Mouse (Mus musculus): ENCODE results near the gene Maged2. TPM values are rescaled to one million over a fixed set of nuclear protein-coding genes. Genes with fewer than 3 reads are reported as not detected.
"Not testable (repeated sequence)": the region's sequence is repeated elsewhere in the genome, so short reads cannot be mapped to it uniquely, and the experiment has no call there.

Gene Maged2
- 8.3 and 8.4 TPM in 2 replicates for total RNA-seq (2014; rRNA removed)
- 4.0 and 4.8 TPM in 2 replicates for polyA plus RNA-seq (2012; rRNA removed)

DNA sequence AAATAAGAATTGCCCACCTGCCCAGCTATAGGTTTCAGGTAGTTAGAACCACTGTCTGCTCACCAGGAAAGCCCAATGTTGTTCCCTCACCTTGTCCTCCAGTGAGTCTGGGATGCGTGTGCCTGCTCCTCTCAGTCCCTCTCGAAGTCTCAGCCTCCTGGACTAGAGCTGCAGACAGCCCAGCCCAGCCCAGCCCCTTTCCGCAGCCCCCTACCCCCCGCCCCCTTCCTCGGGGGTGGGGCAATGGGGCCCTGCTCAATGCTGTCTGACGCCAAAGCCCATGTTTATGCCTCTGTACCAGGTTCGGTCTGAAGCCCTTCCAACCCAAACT is at the start of gene Maged2:
TSS of gene Maged2 (minus strand) at position 207 of the 331 bp plus-strand sequence.
- no peak for DNase-seq (ENCODE audit: extremely low read depth, low read depth, low spot score)
- no peaks in the 10 kb centered on the region for H3K79me2 ChIP-seq (ENCODE audit: control insufficient read depth, insufficient read depth, low read length)
- 25% methylated on average over 7 of the region's 7 CpGs for WGBS
- no peaks in the 10 kb centered on the region for H3K36me3 ChIP-seq (ENCODE audit: control insufficient read depth, insufficient read depth, low read length)
- H3K9ac ChIP-seq (ENCODE audit: low read depth, low read length) = peak within 1 kb of the TSS; percentile 54
- TF ChIP-seq CTCF (IDR thresholded peaks at IDR 0.05; ENCODE audit: low read depth, low read length) (no peak), POLR2A (IDR thresholded peaks at IDR 0.05; ENCODE audit: extremely low read depth, insufficient read depth, low read length) (no peak)
- H3K27me3 ChIP-seq (ENCODE audit: control insufficient read depth, insufficient read depth, low read length) = no peaks in the 10 kb centered on the region
- no peak within 1 kb of the TSS for H3K27ac ChIP-seq (replicated peaks; ENCODE audit: insufficient read depth, low read depth, low read length)
- H3K4me3 ChIP-seq (ENCODE audit: insufficient read depth, low read depth, low read length) = peak within 1 kb of the TSS; percentile 66
- H3K4me1 ChIP-seq (ENCODE audit: control insufficient read depth, insufficient read depth, low read length) = peaks cover 2% of the 10 kb centered on the region; the same call in 1 of the 2 replicates

DNA sequence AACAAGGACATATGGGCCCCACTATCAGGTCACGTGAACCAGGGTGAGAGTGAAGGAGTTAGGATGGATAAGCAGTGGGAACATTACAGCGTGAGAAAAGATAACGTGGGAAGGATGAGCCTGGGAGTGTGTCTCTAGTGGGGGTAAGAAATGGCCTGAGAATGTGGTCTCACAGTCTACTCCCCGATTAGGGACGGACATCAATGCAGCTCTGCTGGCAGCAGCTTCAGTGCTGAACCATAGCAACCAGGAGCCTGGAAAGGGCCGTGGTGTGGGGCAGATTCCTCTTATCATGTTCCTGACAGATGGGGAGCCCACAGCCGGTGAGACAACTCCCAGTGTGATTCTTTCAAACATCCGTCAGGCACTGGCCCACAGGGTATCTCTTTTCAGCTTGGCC is 34.1 kb upstream of the Maged2 start:
- no peaks in the 10 kb centered on the region for H3K27me3 ChIP-seq (ENCODE audit: control insufficient read depth, insufficient read depth, low read length)
- no peak overlapping the region for H3K9ac ChIP-seq (ENCODE audit: low read depth, low read length)
- H3K36me3 ChIP-seq (ENCODE audit: control insufficient read depth, insufficient read depth, low read length) = no peaks in the 10 kb centered on the region
- H3K79me2 ChIP-seq (ENCODE audit: control insufficient read depth, insufficient read depth, low read length) = no peaks in the 10 kb centered on the region
- H3K4me1 ChIP-seq (ENCODE audit: control insufficient read depth, insufficient read depth, low read length) = no peaks in the 10 kb centered on the region
- H3K4me3 ChIP-seq (ENCODE audit: insufficient read depth, low read depth, low read length) = no peak overlapping the region
- TF ChIP-seq CTCF (IDR thresholded peaks at IDR 0.05; ENCODE audit: low read depth, low read length) (no peak), POLR2A (IDR thresholded peaks at IDR 0.05; ENCODE audit: extremely low read depth, insufficient read depth, low read length) (no peak)
- no peak overlapping the region for H3K27ac ChIP-seq (replicated peaks; ENCODE audit: insufficient read depth, low read depth, low read length)
- 72% methylated on average over 8 of the region's 8 CpGs for WGBS
- DNase-seq (ENCODE audit: extremely low read depth, low read depth, low spot score) = no peak

DNA sequence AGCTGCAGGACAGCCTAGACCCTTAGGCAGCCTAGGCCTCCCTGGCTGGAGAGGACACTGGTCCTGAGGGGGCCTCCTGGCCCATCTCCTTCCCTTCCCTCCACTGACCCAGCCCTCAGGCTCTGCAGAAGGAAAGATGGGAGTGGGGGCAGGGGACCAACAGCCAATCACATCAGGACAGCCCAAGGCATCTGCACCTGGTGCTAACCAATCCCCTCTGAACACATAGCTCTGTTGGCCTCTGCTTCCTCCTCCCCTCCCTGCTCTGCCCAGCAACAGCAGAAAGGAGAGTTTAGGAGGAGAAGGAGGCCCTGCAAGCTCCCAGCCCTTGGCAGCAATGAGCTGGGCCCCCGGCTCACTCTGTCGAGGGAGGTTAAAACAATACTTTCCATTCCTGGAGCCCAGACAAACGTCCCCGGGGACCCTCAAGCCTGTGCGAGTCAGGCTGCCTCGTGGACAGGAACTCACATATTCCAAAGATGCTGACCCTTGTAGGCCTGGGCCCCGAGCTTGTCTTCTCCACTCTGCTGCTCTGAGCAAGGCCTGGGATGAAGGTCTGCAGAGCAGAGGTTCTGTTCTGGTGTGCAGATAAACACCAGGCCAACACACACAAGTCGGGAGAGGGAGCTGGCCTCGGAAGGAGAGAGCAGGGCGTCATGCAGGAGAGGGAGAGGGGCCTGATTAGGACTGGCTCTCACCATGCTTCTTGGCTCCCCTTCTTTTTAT is 31.5 kb upstream of the Maged2 start:
- not testable (repeated sequence) for H3K9ac ChIP-seq (ENCODE audit: low read depth, low read length); H3K27me3 ChIP-seq (ENCODE audit: control insufficient read depth, insufficient read depth, low read length); H3K4me3 ChIP-seq (ENCODE audit: insufficient read depth, low read depth, low read length); H3K79me2 ChIP-seq (ENCODE audit: control insufficient read depth, insufficient read depth, low read length); H3K4me1 ChIP-seq (ENCODE audit: control insufficient read depth, insufficient read depth, low read length); H3K36me3 ChIP-seq (ENCODE audit: control insufficient read depth, insufficient read depth, low read length); H3K27ac ChIP-seq (replicated peaks; ENCODE audit: insufficient read depth, low read depth, low read length); DNase-seq (ENCODE audit: extremely low read depth, low read depth, low spot score)
- 66% methylated on average over 3 of the region's 10 CpGs for WGBS

GRCm38 (mm10) chrX:150843257-150843656 is 29.1 kb upstream of the Maged2 start:
- H3K27ac ChIP-seq (replicated peaks; ENCODE audit: insufficient read depth, low read depth, low read length); DNase-seq (ENCODE audit: extremely low read depth, low read depth, low spot score); H3K79me2 ChIP-seq (ENCODE audit: control insufficient read depth, insufficient read depth, low read length); H3K36me3 ChIP-seq (ENCODE audit: control insufficient read depth, insufficient read depth, low read length); H3K4me1 ChIP-seq (ENCODE audit: control insufficient read depth, insufficient read depth, low read length); H3K27me3 ChIP-seq (ENCODE audit: control insufficient read depth, insufficient read depth, low read length); H3K9ac ChIP-seq (ENCODE audit: low read depth, low read length); H3K4me3 ChIP-seq (ENCODE audit: insufficient read depth, low read depth, low read length): not testable (repeated sequence)
- 84% methylated on average over 2 of the region's 4 CpGs for WGBS

DNA sequence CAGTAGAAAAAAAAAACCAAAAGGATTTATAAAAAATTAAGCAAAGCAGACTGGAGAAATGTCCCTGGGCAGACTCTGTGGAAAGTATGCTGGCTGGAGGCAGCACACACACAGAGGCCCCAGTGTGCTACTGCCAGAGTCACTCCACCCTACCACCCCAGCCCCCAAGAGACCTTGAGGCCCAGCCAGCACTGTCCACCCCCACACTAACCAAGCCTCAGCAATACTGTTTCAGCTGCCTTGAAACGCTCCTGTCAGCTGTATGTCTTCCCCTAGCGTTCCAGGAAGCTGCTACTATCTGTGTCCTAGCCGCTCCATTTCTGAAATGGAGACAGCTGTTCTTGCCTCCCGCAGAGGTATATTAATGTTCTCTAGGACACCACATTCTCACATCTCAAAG is 16.2 kb upstream of the Maged2 start:
- Histone ChIP-seq H3K9ac (ENCODE audit: low read depth, low read length) (no peak overlapping the region), H3K27me3 (ENCODE audit: control insufficient read depth, insufficient read depth, low read length) (no peaks in the 10 kb centered on the region), H3K4me3 (ENCODE audit: insufficient read depth, low read depth, low read length) (no peak overlapping the region), H3K36me3 (ENCODE audit: control insufficient read depth, insufficient read depth, low read length) (no peaks in the 10 kb centered on the region), H3K27ac (replicated peaks; ENCODE audit: insufficient read depth, low read depth, low read length) (no peak overlapping the region), H3K79me2 (ENCODE audit: control insufficient read depth, insufficient read depth, low read length) (no peaks in the 10 kb centered on the region), H3K4me1 (ENCODE audit: control insufficient read depth, insufficient read depth, low read length) (no peaks in the 10 kb centered on the region)
- TF ChIP-seq POLR2A (IDR thresholded peaks at IDR 0.05; ENCODE audit: extremely low read depth, insufficient read depth, low read length) = no peak
- TF ChIP-seq CTCF (IDR thresholded peaks at IDR 0.05; ENCODE audit: low read depth, low read length) = no peak
- 61% methylated on average over 4 of the region's 4 CpGs for WGBS
- DNase-seq (ENCODE audit: extremely low read depth, low read depth, low spot score) = no peak

DNA sequence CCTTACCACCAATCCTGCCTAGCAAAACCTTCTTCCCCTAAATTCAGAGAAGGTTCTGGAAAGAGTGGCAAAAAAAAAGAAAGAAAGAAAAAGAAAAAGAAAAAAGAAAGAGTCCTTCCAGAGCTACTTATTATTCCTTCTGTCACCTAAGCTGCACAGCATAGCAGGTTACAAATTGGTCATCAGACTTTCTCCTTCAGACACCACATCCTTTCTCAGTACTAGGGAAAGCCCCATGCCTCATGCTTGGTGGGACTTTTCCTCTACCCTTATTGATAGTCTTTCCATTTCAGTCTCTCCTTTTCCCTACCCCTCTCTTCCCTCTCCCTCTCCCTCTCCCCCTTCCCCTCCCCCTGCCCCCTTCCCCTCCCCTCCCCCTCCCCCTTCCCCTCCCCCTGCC is 3.1 kb upstream of the Maged2 start:
- H3K36me3 ChIP-seq (ENCODE audit: control insufficient read depth, insufficient read depth, low read length) = no peaks in the 10 kb centered on the region
- no peaks in the 10 kb centered on the region for H3K79me2 ChIP-seq (ENCODE audit: control insufficient read depth, insufficient read depth, low read length)
- H3K4me1 ChIP-seq (ENCODE audit: control insufficient read depth, insufficient read depth, low read length) = no peaks in the 10 kb centered on the region; the same call in 1 of the 2 replicates
- no peaks in the 10 kb centered on the region for H3K27me3 ChIP-seq (ENCODE audit: control insufficient read depth, insufficient read depth, low read length)
- H3K9ac ChIP-seq (ENCODE audit: low read depth, low read length) = no peak overlapping the region
- no peak overlapping the region for H3K27ac ChIP-seq (replicated peaks; ENCODE audit: insufficient read depth, low read depth, low read length)
- TF ChIP-seq CTCF (IDR thresholded peaks at IDR 0.05; ENCODE audit: low read depth, low read length) (no peak), POLR2A (IDR thresholded peaks at IDR 0.05; ENCODE audit: extremely low read depth, insufficient read depth, low read length) (no peak)
- H3K4me3 ChIP-seq (ENCODE audit: insufficient read depth, low read depth, low read length) = no peak overlapping the region
- DNase-seq (ENCODE audit: extremely low read depth, low read depth, low spot score) = no peak

Data from liver, adult 2 months (tissue).